Mouse (Mus musculus): Measurements from ENCODE around the gene Fabp6.

The Fabp6 gene

DNA sequence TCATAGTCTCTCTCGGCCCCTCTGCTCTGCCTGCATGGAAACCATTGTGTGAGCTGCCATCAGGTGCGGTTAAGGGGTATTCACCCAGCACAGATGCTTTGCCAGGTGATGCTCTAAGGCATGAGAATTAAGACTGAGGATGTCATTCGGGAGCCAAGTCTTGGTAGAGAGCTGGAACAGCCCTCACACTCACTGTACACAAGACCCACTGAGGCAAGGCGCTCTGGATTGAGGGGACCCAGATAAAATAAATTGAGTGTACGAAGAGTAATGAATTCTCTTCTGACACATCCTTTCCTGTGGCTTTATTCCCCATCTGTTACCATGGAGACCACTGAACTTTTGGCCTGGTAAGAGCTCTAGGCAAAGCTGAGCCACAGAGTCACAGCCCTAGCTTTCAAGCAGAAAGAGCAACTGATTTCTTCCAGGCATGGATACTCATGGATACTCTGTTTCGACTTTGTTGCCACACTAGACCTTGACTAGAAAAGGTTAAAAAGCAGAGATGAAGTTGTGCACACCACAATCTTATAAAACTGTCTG, 11.7 kb downstream of the Fabp6 start:
- in situ Hi-C loops (cut with MboI): no loop called here

DNA sequence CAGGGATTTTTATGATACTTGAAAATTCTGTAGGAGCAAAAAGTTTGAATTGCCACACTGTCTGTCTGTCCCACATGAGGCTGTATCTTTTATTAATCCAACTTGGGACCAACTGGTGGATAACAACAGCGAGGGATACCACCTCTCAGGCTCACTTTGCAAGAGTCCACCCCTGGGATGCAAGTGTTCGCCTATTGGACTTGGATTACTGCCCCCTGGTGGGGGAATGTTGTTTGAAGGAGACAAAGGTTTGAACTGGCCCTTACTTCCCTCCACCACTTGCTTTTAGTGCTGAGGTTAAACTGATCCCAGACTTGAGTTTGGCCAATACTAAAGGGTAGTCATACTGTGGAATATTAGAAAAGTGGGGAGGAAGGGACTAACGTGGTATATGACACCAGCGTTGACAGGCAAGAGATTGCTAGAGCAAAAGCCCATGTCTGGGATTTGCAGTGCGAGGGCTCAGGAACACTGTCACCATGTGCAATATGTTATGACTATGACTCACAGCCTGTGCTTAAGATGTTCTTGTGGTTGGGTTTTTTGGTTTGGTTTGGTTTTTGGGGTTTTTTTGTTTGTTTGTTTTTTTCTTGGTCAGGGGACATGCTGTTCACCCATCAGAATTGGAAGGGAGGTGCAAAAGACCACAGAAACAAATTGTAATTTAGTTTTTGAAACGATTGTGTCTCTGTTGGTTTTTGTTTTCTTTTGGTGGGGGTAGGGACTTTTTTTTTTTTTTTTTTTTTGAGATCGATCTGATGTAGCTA, 14.8 kb downstream of the Fabp6 start, which contains the start of gene 4933415A04Rik:
TSS of gene 4933415A04Rik (plus strand) at position 717 of the 767 bp plus-strand sequence.
- in situ Hi-C loops (cut with MboI): no loop called here

DNA sequence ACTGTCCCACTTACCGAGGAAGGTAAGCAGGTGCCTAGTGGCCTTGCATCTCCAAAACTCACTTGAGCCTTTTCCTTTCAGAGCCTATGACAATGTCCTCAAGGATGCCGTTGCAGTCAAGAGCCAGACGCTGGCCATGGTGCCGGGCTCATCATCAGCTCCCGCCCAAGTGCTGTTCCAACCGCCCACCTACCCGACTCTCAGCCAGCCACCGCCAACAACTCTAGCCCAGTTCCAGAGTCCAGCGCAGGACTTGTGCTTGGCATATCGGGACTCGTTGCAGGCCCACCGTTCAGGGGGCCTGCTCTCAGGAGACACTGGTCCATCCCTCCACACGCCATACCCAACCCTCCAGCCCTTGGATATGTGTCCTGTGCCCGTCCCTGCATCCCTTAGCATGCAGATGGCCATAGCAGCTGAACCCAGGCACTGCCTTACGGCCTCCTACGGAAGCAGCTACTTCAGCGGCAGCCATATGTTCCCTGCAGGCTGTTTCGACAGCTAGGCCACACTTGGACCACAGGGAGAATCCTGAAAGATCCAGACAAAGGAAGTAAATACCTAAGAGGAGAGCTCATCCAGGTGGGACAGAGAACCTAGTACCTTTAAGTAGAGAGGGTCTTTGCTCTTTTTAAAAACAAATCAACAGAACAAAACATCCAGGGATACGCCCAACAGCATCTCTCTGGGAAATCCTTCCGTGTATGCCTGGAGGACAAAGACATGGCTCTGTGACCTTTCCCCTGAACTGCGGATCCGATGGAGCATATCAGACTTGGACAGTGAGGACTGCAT, 15.9 kb downstream of the Fabp6 start:
- in situ Hi-C loops (cut with MboI): no loop called here

DNA sequence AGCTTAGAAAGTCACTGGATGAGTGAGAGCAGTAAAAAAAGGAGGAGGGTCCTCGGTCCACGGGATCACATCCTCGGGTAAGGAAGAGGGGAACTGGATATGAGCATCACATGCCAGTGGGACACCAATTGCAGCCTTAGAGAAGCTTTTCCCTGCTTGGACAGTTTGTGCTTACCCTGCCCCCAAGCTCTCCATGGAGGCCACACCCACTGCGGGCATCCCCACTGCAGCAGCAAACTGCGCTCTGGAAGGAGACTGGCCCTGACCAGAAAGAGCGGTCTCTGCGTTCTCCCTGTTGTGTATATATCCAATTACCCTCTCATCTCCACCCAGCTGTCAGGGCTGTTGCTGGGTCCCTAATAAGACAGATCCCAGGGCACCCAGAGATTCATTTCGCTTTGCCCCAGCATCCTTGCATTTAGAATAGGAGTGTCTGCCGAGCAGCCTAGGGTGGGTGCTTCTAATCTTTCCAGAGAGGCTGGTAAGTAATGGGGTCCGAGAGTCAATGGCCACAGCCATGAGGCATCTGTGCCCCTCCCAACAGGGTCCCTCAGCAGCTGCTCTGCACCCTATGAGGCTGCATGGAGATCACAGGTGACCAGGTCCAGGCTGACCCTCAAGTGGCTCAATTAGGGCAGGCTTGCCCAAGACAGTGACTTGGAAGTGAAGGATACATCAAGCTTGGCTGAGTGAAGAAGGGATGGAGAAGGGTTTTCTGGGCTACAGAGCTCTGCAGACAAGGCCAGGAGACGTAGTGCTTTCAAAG, 23.4 kb downstream of the Fabp6 start:
- in situ Hi-C loops (cut with MboI): no loop called here

DNA sequence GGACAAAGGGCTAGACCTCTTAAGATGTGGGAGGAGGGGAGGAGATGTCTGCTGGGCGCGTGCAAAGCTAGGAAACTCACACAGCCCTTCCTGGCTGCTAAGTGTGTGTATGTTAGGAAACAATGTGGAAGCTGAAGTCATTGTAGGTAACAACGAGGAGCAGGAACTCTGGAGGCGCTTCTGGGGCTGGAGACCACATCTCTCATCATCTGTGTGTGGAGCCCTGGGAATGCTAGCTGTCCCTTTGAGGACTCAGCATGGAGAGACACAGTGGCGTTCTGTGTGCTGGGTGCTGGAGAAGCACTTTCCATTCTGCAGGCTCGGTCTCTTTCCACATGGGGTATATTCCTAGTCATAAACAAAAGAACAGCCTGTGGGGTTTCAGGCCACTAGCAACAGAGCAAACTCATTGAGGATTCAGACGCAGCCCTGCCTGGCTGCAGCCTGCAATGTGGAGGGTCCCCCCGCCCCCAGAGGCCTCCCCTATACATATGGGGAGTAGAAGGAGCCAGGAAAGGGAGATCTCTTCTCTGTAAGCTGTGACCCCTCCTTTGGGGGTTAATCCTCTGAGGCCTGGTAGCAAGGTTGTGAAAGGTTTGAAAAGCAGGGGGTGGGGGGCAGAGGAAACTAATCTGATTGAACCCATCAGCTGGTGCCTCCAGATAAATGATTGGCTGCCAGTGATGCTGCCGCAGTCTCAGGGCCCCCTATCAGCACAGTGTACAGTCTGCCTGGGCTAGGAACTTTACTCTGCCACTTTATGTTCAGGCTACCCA, 25.8 kb downstream of the Fabp6 start:
- in situ Hi-C loops (cut with MboI): no loop called here

DNA sequence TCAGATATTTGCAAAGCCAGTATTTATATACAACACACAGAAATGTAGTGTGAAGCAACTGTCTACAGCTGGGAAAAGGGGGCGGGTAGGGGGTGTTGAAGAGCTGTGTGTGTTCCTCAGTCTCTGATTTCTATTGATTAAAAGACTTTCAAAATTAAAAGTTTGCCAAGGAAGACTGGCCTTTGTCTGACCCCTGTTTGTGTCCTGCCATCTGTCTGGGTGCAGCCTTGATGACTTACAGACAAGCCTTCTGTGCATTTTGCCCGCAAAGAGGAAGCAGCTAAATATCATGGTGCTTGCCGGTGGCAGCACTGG, 26.3 kb downstream of the Fabp6 start:
- in situ Hi-C loops (cut with MboI): no loop called here

DNA sequence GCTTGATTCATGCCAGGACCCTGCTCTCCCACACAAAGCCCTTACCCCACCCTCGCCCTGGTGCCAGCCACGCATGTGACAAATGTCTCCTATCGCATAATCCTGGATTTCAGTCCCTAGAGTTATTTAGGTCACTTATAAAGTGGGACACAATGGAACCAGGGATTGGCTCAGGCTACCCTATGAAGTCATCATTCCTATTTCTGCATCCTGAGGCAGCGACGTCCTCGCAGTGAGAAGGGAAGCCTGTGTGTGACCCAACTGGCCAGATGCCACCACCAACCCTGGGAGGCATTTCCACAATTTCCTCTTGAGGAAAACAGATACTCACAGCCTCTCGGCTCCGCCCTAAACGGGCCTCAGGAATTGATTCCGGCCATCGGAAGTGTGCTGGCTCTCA, 31.7 kb downstream of the Fabp6 start:
- in situ Hi-C loops (cut with MboI): no loop called here

DNA sequence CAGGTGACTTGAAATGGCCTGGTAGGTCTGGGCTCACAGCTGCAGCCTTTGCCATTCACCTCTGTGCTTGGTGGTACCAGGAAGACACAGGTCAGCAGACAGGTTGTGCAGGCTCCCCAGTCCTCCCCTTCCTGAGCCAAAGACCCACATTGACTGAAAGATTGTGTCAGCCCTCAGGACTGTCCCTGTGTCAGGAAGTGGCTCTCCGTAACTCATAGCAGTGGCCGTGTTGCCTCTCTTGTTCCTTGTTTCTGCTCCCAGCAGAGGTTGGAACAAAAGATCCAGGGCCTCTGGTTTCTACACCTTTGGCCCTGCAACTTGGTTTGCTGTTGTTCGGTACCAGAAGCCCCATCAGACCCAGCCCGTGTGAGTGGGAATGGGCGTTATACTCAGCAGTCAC, 32.2 kb downstream of the Fabp6 start:
- in situ Hi-C loops (cut with MboI): no loop called here

DNA sequence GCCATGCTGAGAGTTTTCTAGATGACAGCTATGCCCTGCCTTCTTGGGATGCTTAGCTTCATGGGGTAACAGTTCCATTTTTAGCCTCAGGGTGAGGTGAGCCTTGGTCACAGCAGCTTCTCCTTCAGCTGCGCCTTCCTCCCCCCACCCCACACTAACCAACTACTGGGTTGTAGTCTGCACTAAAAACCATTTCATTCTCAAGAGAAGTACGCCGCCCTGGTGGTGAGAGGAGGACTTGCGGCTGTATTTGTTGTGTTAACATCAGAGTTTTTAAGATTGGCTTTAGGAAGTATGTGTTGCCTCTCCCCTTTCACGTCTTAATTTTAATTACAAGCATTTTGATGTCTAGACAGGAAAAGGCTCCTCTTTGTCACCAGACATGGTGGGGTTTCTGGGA, 33.1 kb downstream of the Fabp6 start:
- in situ Hi-C loops (cut with MboI): no loop called here

DNA sequence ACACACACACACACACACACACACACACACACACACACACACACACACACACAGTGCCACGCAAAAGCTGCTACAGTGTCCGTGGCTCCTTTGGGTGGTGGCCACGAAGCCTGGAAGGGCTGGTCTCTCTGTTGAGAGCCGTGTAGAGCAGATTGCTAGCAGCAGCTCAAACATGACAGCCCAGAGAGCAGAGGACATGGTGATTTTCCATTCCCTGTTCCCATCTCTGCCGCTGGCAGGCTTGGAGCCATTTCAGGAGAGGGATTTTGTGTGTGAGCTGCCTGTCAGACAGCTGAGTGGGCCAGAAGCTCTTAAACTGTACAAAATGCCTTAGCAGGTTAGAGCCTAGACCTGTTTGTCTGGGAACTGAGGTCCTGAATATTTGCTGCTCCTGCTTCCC, 34.6 kb downstream of the Fabp6 start:
- in situ Hi-C loops (cut with MboI): no loop called here

DNA sequence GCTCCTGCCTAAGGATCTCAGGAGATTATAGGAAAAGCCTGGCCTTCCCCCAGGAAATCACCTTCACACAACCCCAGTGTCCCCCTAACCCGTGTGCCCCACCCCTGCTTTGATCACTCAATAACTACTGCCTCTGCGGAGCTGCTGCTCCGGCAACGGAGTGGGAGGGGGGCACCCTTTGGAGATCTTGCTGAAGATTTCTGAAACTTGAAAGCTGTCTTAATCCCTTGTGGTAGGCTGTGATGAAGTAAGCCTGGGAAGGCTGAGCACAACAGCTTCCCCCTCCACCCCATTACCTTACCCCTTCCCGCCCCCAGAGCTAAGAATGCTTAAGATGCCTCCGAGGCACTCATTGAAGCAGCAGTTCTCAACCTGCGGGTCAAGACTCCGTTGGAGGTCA, 35.5 kb downstream of the Fabp6 start:
- in situ Hi-C loops (cut with MboI): no loop called here

DNA sequence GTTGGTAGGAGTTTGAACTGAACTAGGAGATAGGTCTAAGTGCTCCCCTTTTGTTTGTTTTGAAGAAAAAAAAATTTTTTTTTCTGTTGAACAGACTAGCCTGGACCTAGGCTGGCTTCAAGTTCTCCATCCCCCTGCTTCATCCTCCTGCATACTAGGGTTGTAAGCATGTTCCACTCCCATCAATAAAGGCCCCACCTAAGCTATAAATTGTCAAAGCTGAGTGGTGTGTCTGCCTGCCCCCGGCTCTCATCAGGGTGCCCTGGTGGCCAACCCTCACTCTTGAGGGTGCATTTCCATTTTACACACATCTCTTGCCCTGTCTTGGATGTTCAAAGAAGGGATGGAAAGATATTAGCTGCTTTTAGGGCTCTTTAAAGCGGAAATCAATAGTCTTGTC, 35.9 kb downstream of the Fabp6 start:
- in situ Hi-C loops (cut with MboI): no loop called here

DNA sequence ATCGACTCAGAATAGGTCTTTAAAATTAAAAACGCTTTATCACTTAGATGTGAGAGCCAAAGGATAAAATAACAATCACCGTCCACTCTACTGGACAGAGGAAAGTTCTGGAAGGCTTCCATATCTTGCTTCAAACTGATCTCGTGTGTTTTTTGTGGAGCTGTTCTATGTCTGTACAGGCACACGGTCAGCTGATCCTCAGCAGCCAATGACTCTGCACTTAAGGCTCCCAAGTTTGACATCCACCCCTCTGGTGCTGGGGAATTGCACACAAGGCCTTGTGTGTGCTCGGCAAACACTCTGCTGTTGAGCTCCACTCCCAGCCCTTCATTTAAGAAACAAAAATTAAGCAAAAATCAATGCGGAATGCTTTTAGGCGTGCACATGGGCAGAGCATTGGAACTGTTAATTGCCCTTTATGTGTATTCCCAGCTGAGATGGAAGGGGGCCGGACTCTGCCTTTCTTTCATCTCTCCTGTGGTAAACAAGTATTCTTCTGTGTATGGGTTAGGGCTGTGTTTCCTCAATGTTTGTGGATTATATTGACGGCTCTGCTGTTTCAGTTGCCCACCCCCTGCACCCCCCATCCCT, 37.6 kb downstream of the Fabp6 start:
- in situ Hi-C loops (cut with MboI): no loop called here

DNA sequence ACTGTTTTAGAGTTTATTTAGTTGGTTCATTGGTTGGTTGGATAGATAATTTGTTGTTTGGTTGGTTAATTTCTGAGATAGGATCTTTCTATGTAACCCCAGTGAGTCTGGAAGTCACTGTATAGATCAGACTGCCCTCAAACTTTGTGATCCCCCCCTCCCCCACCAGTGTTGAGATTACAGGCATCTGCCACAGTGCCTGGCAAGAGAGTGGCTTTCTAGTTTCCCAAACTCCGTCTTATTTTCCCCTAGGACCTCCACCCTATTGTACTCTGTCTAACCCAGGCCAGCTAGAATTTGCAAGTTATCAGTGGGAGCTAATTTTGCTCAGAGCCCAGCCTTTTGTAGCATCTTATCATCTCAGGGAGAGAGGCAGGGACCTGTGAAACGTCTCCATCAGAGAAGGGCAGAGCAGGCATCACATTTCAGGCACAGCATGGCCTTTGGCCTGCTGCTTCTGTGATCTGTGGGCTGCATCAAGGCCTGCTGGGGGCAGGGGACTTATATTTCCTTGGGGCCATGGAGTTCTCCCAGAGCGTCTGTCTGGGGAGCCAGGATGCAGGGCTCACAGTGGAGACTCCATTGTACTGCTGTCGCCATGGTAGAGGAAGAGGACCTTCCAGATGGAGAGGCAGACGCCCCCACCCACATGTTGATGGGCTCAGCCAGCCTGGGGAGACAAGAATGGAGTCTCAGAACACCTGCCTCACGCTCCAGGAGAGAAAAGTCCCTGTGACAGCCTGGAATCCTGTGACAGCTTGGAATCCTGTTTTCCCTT, 41.6 kb downstream of the Fabp6 start:
- in situ Hi-C loops (cut with MboI): no loop called here

DNA sequence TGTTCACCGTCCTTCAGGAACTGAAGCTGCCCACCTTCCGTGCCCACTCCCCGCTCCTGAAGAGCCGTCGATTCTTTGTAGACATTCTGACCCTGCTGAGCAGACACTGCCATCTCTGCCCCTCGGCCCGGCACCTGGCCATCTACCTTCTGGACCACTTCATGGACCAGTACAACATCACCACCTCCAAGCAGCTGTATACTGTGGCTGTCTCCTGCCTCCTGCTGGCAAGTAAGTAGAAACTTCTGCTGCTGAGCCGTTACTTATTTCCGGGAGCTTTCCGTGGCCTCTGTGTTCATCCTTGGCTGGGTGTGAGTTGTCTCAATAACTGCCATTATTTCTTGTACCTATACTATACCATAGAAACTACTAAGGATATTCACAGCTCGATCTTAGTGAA, 44.8 kb downstream of the Fabp6 start:
- in situ Hi-C loops (cut with MboI): no loop called here

DNA sequence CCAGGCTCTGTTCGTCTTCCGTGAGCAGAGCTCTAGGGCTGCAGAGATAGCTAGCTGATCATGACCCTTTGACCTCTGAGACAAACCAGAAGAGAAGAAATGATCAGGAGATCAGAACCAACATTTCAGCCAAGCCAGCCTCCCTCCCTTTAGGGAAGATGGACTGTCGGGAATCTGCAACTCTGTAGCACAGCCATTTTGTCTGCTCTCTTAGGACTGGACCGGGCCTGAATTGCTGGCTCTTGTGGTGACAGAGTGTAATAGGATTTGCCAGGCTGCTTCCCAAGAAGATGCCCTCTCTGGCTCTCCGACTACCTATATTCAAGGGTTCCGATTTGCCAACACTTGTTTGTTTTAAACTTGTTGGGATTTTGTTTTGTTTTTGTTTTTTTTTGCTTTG, 48.7 kb downstream of the Fabp6 start:
- in situ Hi-C loops (cut with MboI): no loop called here

DNA sequence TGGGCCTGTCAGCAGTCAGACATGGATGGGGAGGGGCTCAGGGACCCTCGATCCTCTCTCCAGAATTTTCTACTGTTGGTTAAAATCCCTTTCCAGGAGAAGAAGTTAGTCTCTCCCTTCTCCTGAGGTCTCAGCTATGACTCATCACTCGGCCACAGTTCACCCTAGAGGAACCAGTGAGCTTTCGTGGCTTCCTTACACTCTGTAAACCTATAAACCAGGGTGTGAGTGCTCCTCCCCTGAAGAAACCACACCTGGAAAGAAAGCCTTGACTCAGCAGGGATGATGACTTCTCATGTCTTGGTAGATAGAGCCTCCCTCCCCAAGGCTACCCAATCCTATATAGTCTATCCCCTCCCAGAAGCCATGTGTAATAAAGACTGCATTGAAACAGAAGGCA, 49.6 kb downstream of the Fabp6 start:
- in situ Hi-C loops (cut with MboI): no loop called here

DNA sequence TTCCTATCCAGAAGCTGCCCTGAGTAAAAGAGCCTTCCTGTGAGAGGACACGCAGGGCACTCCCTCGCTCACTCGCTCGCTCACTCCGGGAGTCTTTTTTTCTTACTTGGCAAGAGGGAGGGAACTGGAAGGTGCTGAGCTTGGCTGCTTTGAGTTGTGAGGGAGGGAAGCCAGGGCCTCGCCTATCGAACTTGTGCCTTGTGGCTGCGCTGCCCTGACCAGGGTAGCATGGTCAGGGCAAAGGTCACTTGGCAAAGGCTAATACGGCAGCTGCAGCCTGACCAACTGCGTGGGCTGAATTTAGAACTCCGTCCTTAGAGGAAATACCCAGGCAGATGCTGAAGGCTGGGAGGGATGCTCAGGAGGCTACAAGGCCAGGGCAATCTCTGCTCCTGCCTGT, 51.6 kb downstream of the Fabp6 start:
- in situ Hi-C loops (cut with MboI): no loop called here

DNA sequence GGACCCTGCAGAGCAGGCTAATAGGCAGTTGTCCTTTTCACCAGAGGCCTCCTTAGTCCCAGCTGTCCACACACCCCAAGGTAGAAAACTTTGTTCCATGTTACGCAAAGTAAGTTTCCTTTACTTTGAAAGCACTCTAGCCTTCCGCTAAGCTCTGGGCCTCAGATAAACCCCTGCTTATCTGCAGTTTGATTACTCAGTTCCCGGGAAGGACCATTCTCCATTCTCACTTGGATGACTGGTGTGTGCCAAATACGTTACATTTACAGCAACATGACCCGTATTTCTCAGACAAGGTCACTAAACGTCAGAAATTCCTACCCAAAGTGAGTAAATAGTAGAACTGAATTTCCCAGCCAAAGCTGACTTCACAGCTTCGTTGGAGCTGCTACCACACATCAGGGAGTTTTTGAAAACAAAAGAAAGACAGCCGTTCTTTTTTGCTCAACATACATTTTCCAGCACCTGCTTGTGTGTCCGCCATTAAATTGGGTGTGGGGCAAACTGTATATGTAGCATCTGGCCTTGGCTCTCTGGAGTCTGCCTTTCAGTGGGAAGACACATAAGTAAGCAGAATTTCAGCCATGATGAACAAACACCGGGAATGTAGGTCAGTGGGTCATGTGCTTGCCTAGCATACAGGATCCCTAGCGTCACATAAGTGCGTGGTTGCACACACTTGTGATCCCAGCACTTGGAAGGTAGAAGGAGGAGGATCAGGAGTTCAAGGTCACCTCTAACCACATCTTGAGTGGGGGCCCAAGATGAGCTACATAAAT, 52.5 kb downstream of the Fabp6 start:
- in situ Hi-C loops (cut with MboI): no loop called here

DNA sequence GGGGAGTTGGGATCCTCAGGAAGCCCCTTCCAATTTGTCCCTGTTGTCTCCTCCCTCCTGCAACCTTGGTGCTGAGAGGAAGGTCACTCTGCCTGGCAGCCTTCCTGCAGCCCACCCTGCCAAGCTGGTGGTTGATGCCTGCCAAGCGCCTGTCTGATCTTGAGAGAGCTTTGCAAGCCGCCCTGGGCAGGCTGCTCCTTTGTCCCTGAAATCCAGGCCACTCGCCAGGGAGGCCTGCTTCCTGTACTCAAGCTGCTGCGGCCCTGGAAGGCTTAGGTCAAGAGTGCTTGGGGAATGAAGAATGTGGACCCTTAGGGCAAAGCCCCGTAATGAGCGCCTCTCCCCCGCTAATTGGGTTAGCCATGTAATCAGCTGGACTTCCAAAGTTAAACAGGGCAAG, 53.2 kb downstream of the Fabp6 start:
- in situ Hi-C loops (cut with MboI): no loop called here

Measured in mature B cell (primary cell).